Mouse (Mus musculus): Measurements from ENCODE around the gene Aifm1. TPM values are rescaled to one million over a fixed set of nuclear protein-coding genes. Genes with fewer than 3 reads are reported as not detected.
"Not testable (repeated sequence)": the region's sequence is repeated elsewhere in the genome, so short reads cannot be mapped to it uniquely, and the experiment has no call there.

The Aifm1 gene
- total and polyA plus RNA-seq, 3 experiments: 33.2 to 108 (median 92.8) TPM

DNA sequence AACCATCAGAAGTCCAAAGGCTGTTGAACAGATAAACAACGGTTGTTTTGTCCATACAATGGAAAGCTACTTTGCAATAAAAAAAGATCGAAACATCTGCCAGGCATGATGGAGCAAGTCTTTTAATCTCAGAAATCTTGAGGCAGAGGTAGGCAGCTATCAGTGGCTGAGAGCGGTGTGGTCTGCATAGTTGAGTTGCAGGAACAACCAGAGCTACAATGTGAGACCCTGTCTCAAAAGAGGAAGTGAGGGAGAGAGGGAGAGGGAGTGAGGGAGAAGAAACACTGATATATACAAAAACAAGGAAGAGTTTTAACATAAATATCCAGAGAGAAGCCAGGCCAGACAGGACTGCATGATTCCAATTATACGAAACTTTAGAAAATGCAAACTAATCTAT, 68.7 kb downstream of the Aifm1 start:
- DNase-seq: no peak
- Histone ChIP-seq H3K36me3 (ENCODE audit: control insufficient read depth, insufficient read depth, low read length) (no peaks in the 10 kb centered on the region), H3K27ac (no peak overlapping the region), H3K4me3 (no peak overlapping the region), H3K4me1 (ENCODE audit: control insufficient read depth, insufficient read depth, low read length) (peaks cover 6% of the 10 kb centered on the region), H3K27me3 (ENCODE audit: control insufficient read depth, insufficient read depth, low read length) (no peaks in the 10 kb centered on the region), H3K9ac (ENCODE audit: low read depth, low read length) (no peak overlapping the region), H3K79me2 (replicated peaks; ENCODE audit: control insufficient read depth, insufficient read depth, low read length) (no peaks in the 10 kb centered on the region)
- intact Hi-C loops (cut with DNase I): no loop called here
- TF ChIP-seq POLR2A (IDR thresholded peaks at IDR 0.05; ENCODE audit: insufficient read depth, low read depth, low read length) (no peak), EP300 (IDR thresholded peaks at IDR 0.05; ENCODE audit: insufficient read depth, low read depth, low read length) (no peak), CTCF (IDR thresholded peaks at IDR 0.05) (no peak)
- 74% methylated on average over 4 of the region's 4 CpGs for WGBS

DNA sequence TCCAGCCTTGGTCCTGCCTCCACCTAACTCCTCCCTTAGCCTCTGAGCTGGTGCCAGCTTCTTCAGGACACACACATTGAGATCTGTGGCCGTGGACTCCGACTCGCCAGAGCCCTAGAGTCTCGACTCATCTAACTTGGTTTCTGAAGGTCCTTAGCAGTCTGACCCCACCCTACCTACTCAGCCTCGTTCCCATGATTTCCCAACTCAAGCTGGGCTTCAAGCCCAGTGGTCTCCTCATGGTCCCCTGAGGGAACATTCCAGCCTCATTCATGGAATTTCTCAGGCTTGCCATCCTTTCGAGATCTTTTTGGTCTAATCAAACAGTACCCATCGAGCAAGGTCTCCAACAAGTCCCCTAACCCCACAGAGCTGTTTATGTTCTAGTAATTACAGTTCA, 71.4 kb downstream of the Aifm1 start:
- WGBS: 46% methylated on average over 7 of the region's 7 CpGs
- no peak overlapping the region for H3K9ac ChIP-seq (ENCODE audit: low read depth, low read length)
- DNase-seq: peak; percentile 33 to 45

DNA sequence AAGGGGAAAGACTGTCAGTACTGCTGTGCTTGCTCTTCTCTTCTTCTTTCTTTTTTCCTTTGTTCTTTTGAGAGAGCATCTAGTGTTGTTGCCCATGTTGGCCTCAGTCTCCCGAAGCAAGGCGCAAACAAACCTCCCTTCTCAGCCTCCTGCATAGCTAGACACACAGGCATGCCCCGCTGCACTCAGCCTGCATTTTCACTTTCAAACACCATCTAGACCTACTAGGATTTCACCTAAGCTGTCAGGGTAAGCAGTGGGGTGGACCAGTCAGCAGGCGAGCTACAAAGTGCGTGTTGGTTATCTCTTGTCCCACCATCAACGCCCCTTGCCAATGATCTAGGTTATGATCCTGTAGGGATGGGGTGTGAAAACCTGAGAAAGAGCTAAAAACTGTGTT, 71.8 kb downstream of the Aifm1 start:
- Histone ChIP-seq H3K9ac (ENCODE audit: low read depth, low read length) (no peak overlapping the region), H3K27me3 (ENCODE audit: control insufficient read depth, insufficient read depth, low read length) (no peaks in the 10 kb centered on the region), H3K4me1 (ENCODE audit: control insufficient read depth, insufficient read depth, low read length) (peaks cover 6% of the 10 kb centered on the region), H3K79me2 (replicated peaks; ENCODE audit: control insufficient read depth, insufficient read depth, low read length) (no peaks in the 10 kb centered on the region), H3K27ac (no peak overlapping the region), H3K36me3 (ENCODE audit: control insufficient read depth, insufficient read depth, low read length) (no peaks in the 10 kb centered on the region), H3K4me3 (no peak overlapping the region)
- DNase-seq: no peak
- TF ChIP-seq CTCF (IDR thresholded peaks at IDR 0.05) (no peak), EP300 (IDR thresholded peaks at IDR 0.05; ENCODE audit: insufficient read depth, low read depth, low read length) (no peak), POLR2A (IDR thresholded peaks at IDR 0.05; ENCODE audit: insufficient read depth, low read depth, low read length) (no peak)
- intact Hi-C loops (cut with DNase I): no loop called here
- WGBS: 87% methylated on average over 6 of the region's 6 CpGs

More for the DNA sequence above, 71.4 kb downstream of the Aifm1 start:
- intact Hi-C loops (cut with DNase I): no loop called here
- H3K79me2 ChIP-seq (replicated peaks; ENCODE audit: control insufficient read depth, insufficient read depth, low read length): no peaks in the 10 kb centered on the region
- H3K27ac ChIP-seq: no peak overlapping the region
- H3K27me3 ChIP-seq (ENCODE audit: control insufficient read depth, insufficient read depth, low read length): no peaks in the 10 kb centered on the region
- no peaks in the 10 kb centered on the region for H3K36me3 ChIP-seq (ENCODE audit: control insufficient read depth, insufficient read depth, low read length)
- no peak overlapping the region for H3K4me3 ChIP-seq
- H3K4me1 ChIP-seq (ENCODE audit: control insufficient read depth, insufficient read depth, low read length): peaks cover 6% of the 10 kb centered on the region
- TF ChIP-seq POLR2A (IDR thresholded peaks at IDR 0.05; ENCODE audit: insufficient read depth, low read depth, low read length) (no peak), EP300 (IDR thresholded peaks at IDR 0.05; ENCODE audit: insufficient read depth, low read depth, low read length) (no peak), CTCF (IDR thresholded peaks at IDR 0.05) (no peak)

DNA sequence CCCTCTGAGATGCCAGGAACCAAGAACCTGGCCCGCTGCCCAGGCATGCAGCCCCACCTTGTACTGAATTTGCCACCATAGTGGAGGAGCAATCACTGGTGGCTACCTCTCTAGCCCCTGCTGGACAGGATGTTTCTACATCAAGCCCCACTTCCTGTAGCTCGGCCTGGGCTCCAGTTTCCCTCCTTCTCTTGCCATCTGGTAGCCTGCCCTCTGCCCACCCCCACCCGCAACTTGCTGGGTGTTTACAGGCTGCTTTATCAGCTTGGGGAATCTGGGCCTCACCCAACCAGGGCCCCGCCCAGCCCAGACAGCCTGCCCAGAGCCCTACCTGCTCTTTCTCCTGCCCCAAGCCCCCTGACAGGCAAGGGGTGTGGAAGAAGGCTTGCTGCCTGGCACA, 74.3 kb downstream of the Aifm1 start:
- H3K79me2 ChIP-seq (replicated peaks; ENCODE audit: control insufficient read depth, insufficient read depth, low read length): no peaks in the 10 kb centered on the region
- H3K36me3 ChIP-seq (ENCODE audit: control insufficient read depth, insufficient read depth, low read length): no peaks in the 10 kb centered on the region
- no peak overlapping the region for H3K9ac ChIP-seq (ENCODE audit: low read depth, low read length)
- H3K27ac ChIP-seq: no peak overlapping the region
- 41% methylated on average over 4 of the region's 4 CpGs for WGBS
- intact Hi-C loops (cut with DNase I): no loop called here
- no peak overlapping the region for H3K4me3 ChIP-seq
- no peaks in the 10 kb centered on the region for H3K27me3 ChIP-seq (ENCODE audit: control insufficient read depth, insufficient read depth, low read length)
- H3K4me1 ChIP-seq (ENCODE audit: control insufficient read depth, insufficient read depth, low read length): peaks cover 11% of the 10 kb centered on the region
- peak in 1 of 2 experiments; percentile 19 for DNase-seq
- TF ChIP-seq POLR2A (IDR thresholded peaks at IDR 0.05; ENCODE audit: insufficient read depth, low read depth, low read length) (no peak), CTCF (IDR thresholded peaks at IDR 0.05) (no peak), EP300 (IDR thresholded peaks at IDR 0.05; ENCODE audit: insufficient read depth, low read depth, low read length) (no peak)

DNA sequence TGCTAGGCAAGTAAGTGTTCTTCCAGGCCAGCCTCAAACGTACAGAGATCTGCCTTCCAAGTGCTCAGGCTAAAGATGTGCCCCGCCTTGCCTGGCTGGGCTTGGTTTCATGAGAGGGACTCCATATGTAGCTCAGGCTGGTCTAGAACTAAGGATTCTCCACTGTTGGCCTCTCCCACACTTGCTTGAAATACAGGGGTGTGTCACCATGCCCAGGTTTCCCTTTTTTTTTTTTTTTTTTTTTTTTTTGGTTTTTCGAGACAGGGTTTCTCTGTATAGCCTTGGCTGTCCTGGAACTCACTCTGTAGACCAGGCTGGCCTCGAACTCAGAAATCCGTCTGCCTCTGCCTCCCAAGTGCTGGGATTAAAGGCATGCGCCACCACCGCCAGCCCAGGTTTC, 77.3 kb downstream of the Aifm1 start:
- H3K27me3 ChIP-seq (ENCODE audit: control insufficient read depth, insufficient read depth, low read length); H3K9ac ChIP-seq (ENCODE audit: low read depth, low read length); H3K4me3 ChIP-seq; H3K79me2 ChIP-seq (replicated peaks; ENCODE audit: control insufficient read depth, insufficient read depth, low read length); intact Hi-C loops (cut with DNase I); H3K4me1 ChIP-seq (ENCODE audit: control insufficient read depth, insufficient read depth, low read length); H3K27ac ChIP-seq; DNase-seq; H3K36me3 ChIP-seq (ENCODE audit: control insufficient read depth, insufficient read depth, low read length): not testable (repeated sequence)
- 81% methylated on average over 6 of the region's 7 CpGs for WGBS

DNA sequence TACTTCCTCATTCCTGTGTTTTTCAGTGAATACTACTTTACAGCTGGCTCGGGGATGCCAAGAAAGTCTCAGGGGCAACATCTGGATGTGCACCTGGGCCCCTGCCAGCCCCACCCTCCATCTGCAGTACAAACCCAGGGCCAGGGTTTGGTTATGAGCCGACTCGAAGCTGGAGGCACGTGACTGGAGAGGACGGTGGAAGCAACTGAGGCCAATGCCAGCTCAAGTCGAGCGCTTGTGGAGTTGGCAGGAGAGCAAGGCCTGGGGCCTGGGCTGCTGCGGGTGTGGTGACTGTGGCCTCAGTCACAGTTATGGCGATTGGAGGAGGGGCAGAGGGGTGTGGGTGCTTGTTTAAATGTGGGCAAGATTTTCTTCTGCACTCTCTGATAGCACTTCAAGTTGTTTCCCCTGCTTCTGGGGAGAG, 77.9 kb downstream of the Aifm1 start:
- Histone ChIP-seq H3K79me2 (replicated peaks; ENCODE audit: control insufficient read depth, insufficient read depth, low read length) (no peaks in the 10 kb centered on the region), H3K4me1 (ENCODE audit: control insufficient read depth, insufficient read depth, low read length) (peaks cover 10% of the 10 kb centered on the region), H3K36me3 (ENCODE audit: control insufficient read depth, insufficient read depth, low read length) (no peaks in the 10 kb centered on the region), H3K4me3 (no peak overlapping the region), H3K27ac (no peak overlapping the region), H3K9ac (ENCODE audit: low read depth, low read length) (no peak overlapping the region), H3K27me3 (ENCODE audit: control insufficient read depth, insufficient read depth, low read length) (no peaks in the 10 kb centered on the region)
- 40% methylated on average over 9 of the region's 9 CpGs for WGBS
- peak; percentile 39 to 40 for DNase-seq
- intact Hi-C loops (cut with DNase I): no loop called here
- TF ChIP-seq CTCF (IDR thresholded peaks at IDR 0.05) (no peak), EP300 (IDR thresholded peaks at IDR 0.05; ENCODE audit: insufficient read depth, low read depth, low read length) (no peak), POLR2A (IDR thresholded peaks at IDR 0.05; ENCODE audit: insufficient read depth, low read depth, low read length) (no peak)
